Mouse (Mus musculus): Measurements from ENCODE around the gene Kcng4. TPM values are rescaled to one million over a fixed set of nuclear protein-coding genes. Genes with fewer than 3 reads are reported as not detected.

The Kcng4 gene
- 0.04 and 0.06 TPM in 2 replicates for polyA plus RNA-seq (2015; fragmentation: Nextera tagmentation; extraction: Ambion mirVana)

GRCm38 (mm10) chr8:119635378-119635777, at the start of gene Kcng4:
Kcng4 (minus strand) TSS chr8:119635680.

GRCm38 (mm10) chr8:119666219-119666951, 30.9 kb upstream of the Kcng4 start, which contains the start of gene Wfdc1:
Wfdc1 (plus strand) TSS chr8:119666365.

GRCm38 (mm10) chr8:119612471-119612870, 23.0 kb downstream of the Kcng4 start, which contains the start of gene Adad2:
Adad2 (plus strand) TSS chr8:119612747.

GRCm38 (mm10) chr8:119604996-119605395, 30.5 kb downstream of the Kcng4 start, which contains the start of gene Taf1c:
Taf1c (minus strand) TSS chr8:119605222.

GRCm38 (mm10) chr8:119574437-119575365, 60.8 kb downstream of the Kcng4 start, which contains the start of the genes Hsdl1 and Dnaaf1:
Hsdl1 (minus strand) TSS chr8:119575183.
Dnaaf1 (plus strand) TSS chr8:119575235.

Other genes starting within 250 kb of the Kcng4 start
- 6.4 and 8.5 TPM in 2 replicates for gene Mlycd, start 240.8 kb downstream of the Kcng4 start, polyA plus RNA-seq (2015; fragmentation: Nextera tagmentation; extraction: Ambion mirVana)
- gene Osgin1, start 201.6 kb downstream of the Kcng4 start, polyA plus RNA-seq (2015; fragmentation: Nextera tagmentation; extraction: Ambion mirVana), result 3.2 and 3.8 TPM in 2 replicates
- 0.10 and 0.17 TPM in 2 replicates for gene Necab2, start 189.0 kb downstream of the Kcng4 start, polyA plus RNA-seq (2015; fragmentation: Nextera tagmentation; extraction: Ambion mirVana)
- 0.05 TPM in 1 of 2 replicates, not detected in the other for gene Slc38a8, start 134.0 kb downstream of the Kcng4 start, polyA plus RNA-seq (2015; fragmentation: Nextera tagmentation; extraction: Ambion mirVana)
- gene Mbtps1, start 76.9 kb downstream of the Kcng4 start, polyA plus RNA-seq (2015; fragmentation: Nextera tagmentation; extraction: Ambion mirVana), result 28.4 and 30.8 TPM in 2 replicates
- gene Hsdl1, start 60.5 kb downstream of the Kcng4 start, polyA plus RNA-seq (2015; fragmentation: Nextera tagmentation; extraction: Ambion mirVana), result 22.4 and 25.1 TPM in 2 replicates
- gene Dnaaf1, start 60.4 kb downstream of the Kcng4 start, polyA plus RNA-seq (2015; fragmentation: Nextera tagmentation; extraction: Ambion mirVana), result 0.06 TPM in 1 of 2 replicates, not detected in the other
- 8.2 and 9.6 TPM in 2 replicates for gene Taf1c, start 30.5 kb downstream of the Kcng4 start, polyA plus RNA-seq (2015; fragmentation: Nextera tagmentation; extraction: Ambion mirVana)
- not detected in 2 replicates for gene Adad2, start 22.9 kb downstream of the Kcng4 start, polyA plus RNA-seq (2015; fragmentation: Nextera tagmentation; extraction: Ambion mirVana)
- 3.5 and 4.4 TPM in 2 replicates for gene Wfdc1, start 30.7 kb upstream of the Kcng4 start, polyA plus RNA-seq (2015; fragmentation: Nextera tagmentation; extraction: Ambion mirVana)
- 0.07 and 0.11 TPM in 2 replicates for gene Atp2c2, start 64.3 kb upstream of the Kcng4 start, polyA plus RNA-seq (2015; fragmentation: Nextera tagmentation; extraction: Ambion mirVana)
- gene Tldc1, start 142.7 kb upstream of the Kcng4 start, polyA plus RNA-seq (2015; fragmentation: Nextera tagmentation; extraction: Ambion mirVana), result 5.7 and 6.4 TPM in 2 replicates
- 48.4 and 63.3 TPM in 2 replicates for gene Cotl1, start 204.9 kb upstream of the Kcng4 start, polyA plus RNA-seq (2015; fragmentation: Nextera tagmentation; extraction: Ambion mirVana)
- gene Klhl36, start 226.6 kb upstream of the Kcng4 start, polyA plus RNA-seq (2015; fragmentation: Nextera tagmentation; extraction: Ambion mirVana), result 7.4 and 8.5 TPM in 2 replicates

Measured in spleen, postnatal 0 days (tissue).